Mouse (Mus musculus) forebrain, embryonic 13.5 days (tissue): ENCODE measurements around the gene 4931428F04Rik. TPM values are rescaled to one million over a fixed set of nuclear protein-coding genes. Genes with fewer than 3 reads are reported as not detected.

Experiments used
- ATAC-seq: fragments of 200-750 bp; cut with Nextera tagmentation; 2 replicates; pipeline ENCODE4 v1.8.0; 2017
- H3K27ac ChIP-seq: fragments of 300-500 bp; sonication (generic); 2 replicates; pipeline ENCODE4 v1.5.1; 2015; ENCODE audit warnings: inconsistent platforms, mild to moderate bottlenecking, moderate library complexity
- H3K27me3 ChIP-seq: fragments of 300-500 bp; sonication (generic); 2 replicates; pipeline ENCODE4 v1.6.1; 2015; ENCODE audit warnings: mild to moderate bottlenecking, inconsistent platforms
- H3K36me3 ChIP-seq: fragments of 300-500 bp; sonication (generic); 2 replicates; pipeline ENCODE4 v1.6.1; 2015; ENCODE audit warnings: mild to moderate bottlenecking, inconsistent platforms; ENCODE audit not compliant: poor library complexity, severe bottlenecking
- H3K4me1 ChIP-seq: fragments of 300-500 bp; sonication (generic); 2 replicates; pipeline ENCODE4 v1.6.1; 2015; ENCODE audit warnings: inconsistent platforms
- H3K4me2 ChIP-seq: fragments of 300-500 bp; sonication (generic); 2 replicates; pipeline ENCODE4 v1.6.1; 2015; ENCODE audit warnings: inconsistent platforms, mild to moderate bottlenecking, moderate library complexity
- H3K4me3 ChIP-seq: fragments of 300-500 bp; sonication (generic); 2 replicates; pipeline ENCODE4 v1.5.1; 2015; ENCODE audit warnings: mild to moderate bottlenecking, inconsistent platforms
- H3K9ac ChIP-seq: fragments of 300-500 bp; sonication (generic); 2 replicates; pipeline ENCODE4 v1.6.1; 2015; ENCODE audit warnings: mild to moderate bottlenecking, inconsistent platforms
- H3K9me3 ChIP-seq: fragments of 300-500 bp; sonication (generic); replicated peaks from 2 replicates; pipeline ENCODE4 v1.6.1; 2016; ENCODE audit warnings: inconsistent platforms
- WGBS: fragments of 180-500 bp; shearing (Covaris S2); methylation state at CpG from one replicate; pipeline ENCODE4 v1.1.7; 2015; 5-methylcytosine and 5-hydroxymethylcytosine counted together
- polyA plus RNA-seq: library from polyadenylated mRNA; unstranded; fragments of >200 nt; fragmentation: Nextera tagmentation; extraction: Ambion mirVana; gene quantifications from 2 replicates; pipeline ENCODE4 v1.2.1, GENCODE M21; 2015

4931428F04Rik gene
- polyA plus RNA-seq, 1 experiment from 2014 or later: 57.4 TPM

DNA sequence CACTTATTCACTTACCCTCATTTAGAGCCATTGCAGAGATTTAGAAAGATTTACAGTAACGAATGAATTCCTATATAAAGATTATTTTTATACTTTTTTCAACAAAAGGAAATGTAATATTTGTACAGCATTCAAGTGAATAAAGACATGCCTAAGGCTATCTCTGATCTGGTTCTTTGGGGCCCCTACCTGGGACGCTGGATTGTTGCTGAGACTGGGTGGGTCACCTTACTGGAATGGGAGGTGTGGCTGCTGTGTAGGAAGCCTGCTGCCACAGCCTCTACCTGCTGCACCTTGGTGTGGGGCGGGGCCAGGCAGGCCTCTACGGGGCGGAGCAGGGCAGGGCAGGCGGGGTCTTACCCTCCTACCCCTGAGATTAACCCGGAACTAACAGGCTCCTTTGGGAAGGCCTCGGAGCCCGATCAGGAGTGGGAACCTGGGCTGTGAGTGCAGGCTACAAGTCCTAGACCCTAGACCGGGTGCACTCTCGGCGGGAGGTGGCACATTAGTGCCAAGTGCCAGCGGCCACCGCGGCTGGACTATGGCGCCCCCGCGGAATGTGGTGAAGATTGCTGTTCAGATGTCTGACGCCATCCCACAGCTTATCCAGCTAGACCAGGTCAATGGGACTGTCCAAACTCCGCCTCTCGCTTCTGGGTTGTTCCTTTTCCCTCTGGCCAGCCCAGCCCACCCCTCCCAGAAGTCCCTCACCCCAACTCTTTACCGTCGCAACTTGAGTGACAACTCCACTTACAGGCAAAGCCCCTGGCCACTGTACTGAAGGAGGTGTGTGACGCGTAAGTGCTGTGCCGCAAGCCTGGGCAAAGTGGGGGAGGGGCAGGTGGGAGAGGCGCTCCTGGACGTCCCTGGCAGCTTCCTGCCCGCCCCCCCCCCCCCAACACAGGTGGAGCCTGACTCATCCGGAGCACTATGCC is 15.8 kb upstream of the 4931428F04Rik start, which contains the start of gene Elmo3:
Gene Elmo3, plus strand, starts transcription at position 391 of the 935 bp plus-strand sequence.
- no peaks in the 10 kb centered on the region for H3K9me3 ChIP-seq
- no peaks in the 10 kb centered on the region for H3K27me3 ChIP-seq
- peak within 1 kb of the TSS; percentile 50 for H3K9ac ChIP-seq
- WGBS: 9% methylated on average over 29 of the region's 30 CpGs
- H3K36me3 ChIP-seq: peaks cover 87% of the 10 kb centered on the region
- peaks cover 16% of the 10 kb centered on the region for H3K4me1 ChIP-seq
- no peak within 1 kb of the TSS for H3K4me3 ChIP-seq
- peak; percentile 50 for ATAC-seq
- H3K27ac ChIP-seq: no peak within 1 kb of the TSS
- H3K4me2 ChIP-seq: peak within 1 kb of the TSS; percentile 47

DNA sequence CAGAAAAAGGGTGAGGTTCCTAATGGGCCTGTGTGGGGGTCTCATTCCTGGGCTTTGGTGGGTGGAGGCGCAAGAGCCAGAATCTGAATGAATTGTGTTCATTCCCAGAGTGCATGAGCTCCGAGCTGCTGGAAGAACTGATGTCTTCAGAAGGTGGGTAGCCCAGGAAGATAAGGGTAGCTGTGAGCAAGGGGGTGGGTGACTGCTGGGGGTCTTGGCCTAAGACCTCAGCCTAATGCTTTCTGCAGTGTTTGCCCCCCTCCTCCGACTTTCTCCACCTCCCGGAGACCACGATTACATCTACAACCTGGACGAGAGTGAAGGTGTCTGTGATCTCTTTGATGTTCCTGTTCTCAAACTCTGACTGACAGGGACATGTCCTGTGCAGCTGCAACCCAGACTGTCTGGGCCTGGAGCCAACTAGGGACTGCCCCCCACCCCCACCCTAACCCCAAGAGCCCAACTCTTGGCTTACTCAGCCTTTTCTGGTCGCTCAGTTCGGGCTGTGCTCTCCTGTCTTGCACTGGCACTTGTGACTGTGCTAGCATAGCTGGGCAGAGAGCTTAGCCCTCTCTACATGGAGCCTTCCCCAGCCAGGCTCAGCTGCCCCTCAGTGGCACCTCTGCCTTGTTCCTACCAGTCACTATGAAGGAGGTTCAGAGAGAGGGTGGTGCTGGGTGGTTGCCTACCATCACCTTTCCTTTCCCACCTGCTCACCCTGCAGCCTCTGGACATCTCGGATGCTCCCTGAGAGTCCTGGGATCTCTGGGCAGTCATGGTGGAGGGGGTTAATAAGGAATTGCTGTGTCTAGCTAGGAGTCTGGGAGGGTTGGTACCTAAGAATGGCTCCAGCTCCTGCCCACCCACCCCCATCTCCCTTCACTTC is 14.9 kb upstream of the 4931428F04Rik start:
- H3K27me3 ChIP-seq: no peaks in the 10 kb centered on the region
- H3K4me2 ChIP-seq: no peak overlapping the region
- H3K9me3 ChIP-seq: no peaks in the 10 kb centered on the region
- H3K4me3 ChIP-seq: no peak overlapping the region
- peak; percentile 22; the same call in 1 of the 2 replicates for ATAC-seq
- H3K36me3 ChIP-seq: peaks cover 88% of the 10 kb centered on the region
- H3K9ac ChIP-seq: no peak overlapping the region
- H3K4me1 ChIP-seq: peaks cover 19% of the 10 kb centered on the region
- WGBS: 67% methylated on average over 9 of the region's 9 CpGs
- H3K27ac ChIP-seq: no peak overlapping the region

DNA sequence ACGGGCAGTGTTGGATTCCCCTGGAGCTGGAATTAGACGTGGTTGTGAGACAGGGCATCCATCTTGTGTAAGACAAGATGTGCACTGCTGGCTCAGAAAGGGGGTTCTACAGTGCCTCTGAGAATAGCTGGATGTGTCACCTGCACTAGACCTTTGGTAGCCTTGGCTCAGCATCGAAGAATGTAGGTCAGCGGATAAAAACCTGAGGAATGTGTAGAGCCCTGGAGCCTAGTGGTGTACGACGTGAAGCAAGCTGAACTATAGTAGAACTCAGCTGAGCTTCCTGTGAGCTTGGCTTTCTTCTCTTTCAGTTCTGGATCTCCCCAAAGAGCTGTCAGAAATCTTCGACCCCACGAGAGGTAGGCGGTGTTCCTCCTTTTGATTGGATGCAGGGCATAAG is 14.2 kb upstream of the 4931428F04Rik start:
- Histone ChIP-seq H3K4me3 (no peak overlapping the region), H3K4me1 (peaks cover 24% of the 10 kb centered on the region), H3K27me3 (no peaks in the 10 kb centered on the region), H3K9me3 (no peaks in the 10 kb centered on the region), H3K4me2 (no peak overlapping the region), H3K27ac (no peak overlapping the region), H3K36me3 (peaks cover 88% of the 10 kb centered on the region), H3K9ac (no peak overlapping the region)
- ATAC-seq: no peak
- WGBS: 89% methylated on average over 9 of the region's 9 CpGs

DNA sequence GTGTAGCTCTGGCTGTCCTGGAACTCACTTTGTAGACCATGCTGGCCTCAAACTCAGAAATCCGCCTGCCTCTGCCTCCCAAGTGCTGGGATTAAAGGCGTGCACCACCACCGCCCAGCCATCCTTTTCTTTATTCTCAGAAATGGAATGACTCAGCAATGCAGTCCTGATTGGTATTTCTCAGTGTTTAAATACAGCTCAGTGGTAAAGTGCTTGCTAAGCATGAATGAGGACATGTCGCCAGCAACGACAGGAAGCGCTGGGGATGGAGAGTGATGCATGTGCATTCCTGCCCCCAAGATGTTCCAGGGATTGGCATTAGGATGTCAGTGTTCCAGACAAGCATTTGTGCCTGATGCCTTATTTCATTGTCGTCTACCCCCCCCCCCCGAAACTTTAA is 13.7 kb upstream of the 4931428F04Rik start:
- H3K36me3 ChIP-seq: peaks cover 86% of the 10 kb centered on the region
- H3K4me3 ChIP-seq: no peak overlapping the region
- H3K4me1 ChIP-seq: peaks cover 29% of the 10 kb centered on the region
- H3K9ac ChIP-seq: no peak overlapping the region
- no peak overlapping the region for H3K4me2 ChIP-seq
- H3K9me3 ChIP-seq: no peaks in the 10 kb centered on the region
- 93% methylated on average over 8 of the region's 8 CpGs for WGBS
- no peak overlapping the region for H3K27ac ChIP-seq
- no peaks in the 10 kb centered on the region for H3K27me3 ChIP-seq
- no peak for ATAC-seq

DNA sequence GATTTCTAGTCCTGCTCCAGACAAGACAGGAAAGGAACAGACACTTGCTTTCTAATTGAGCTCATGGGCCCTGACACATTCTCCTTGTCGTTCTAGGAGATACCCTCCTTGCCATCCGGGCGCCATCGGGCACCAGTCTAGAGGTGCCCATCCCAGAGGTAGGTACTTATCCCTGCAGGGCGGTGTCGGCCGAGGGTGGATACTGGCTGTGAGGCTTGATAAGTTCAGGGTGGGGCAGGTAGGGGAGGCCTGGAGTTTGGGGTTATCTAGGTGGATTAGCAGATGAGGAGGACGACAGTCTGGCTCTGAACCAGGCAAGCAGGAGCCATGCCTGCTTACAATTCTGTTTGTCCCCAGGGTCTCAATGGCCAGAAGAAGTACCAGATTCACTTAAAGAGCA is 10.3 kb upstream of the 4931428F04Rik start:
- H3K4me2 ChIP-seq: no peak overlapping the region
- H3K4me3 ChIP-seq: no peak overlapping the region
- no peak overlapping the region for H3K9ac ChIP-seq
- 93% methylated on average over 8 of the region's 8 CpGs for WGBS
- no peaks in the 10 kb centered on the region for H3K9me3 ChIP-seq
- H3K27me3 ChIP-seq: no peaks in the 10 kb centered on the region
- ATAC-seq: no peak
- H3K27ac ChIP-seq: no peak overlapping the region
- H3K4me1 ChIP-seq: peaks cover 29% of the 10 kb centered on the region
- peaks cover 63% of the 10 kb centered on the region for H3K36me3 ChIP-seq

DNA sequence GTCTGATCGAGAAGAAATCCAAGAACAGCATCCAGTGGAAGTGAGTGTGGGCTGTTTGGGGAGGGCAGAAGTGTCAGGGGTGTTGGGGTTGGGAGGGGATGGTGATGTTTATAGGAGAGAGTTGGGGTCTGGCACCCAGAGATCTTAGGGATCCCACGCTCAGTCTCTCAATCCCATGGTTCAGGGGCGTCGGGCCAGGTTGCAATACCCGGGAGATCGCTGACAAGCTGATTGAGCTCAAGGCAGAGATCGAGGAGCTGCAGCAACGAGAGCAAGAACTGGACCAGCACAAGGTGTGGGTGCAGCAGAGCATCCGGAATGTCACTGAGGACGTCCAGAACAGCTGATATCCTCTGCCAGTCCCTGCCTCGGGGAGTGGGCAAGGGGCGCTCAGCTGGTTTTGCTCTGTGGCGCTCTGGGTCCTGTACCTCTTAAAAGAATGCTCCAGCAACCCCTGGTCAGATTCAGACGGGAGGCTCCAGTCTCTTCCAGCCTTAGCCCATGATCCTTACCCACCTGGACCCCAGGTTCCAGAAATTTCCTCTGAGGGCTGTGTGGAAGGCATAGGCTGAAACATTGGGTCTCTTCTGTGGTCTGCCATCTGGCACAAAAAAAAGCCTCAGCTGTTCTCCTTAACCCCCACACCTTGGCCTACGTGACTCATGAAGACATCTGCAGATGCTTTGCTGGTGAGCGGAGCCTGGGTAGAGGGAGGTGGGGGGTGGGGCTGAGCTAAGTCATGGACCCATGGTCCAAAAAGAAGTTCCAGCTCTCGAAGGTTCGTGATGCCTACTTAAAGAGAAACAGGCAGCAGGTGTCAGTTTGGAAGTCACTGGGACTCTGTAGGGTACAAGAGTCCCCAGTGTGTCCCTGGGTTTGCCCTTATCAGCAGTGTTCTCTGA is 8.9 kb upstream of the 4931428F04Rik start:
- no peaks in the 10 kb centered on the region for H3K27me3 ChIP-seq
- H3K36me3 ChIP-seq: peaks cover 50% of the 10 kb centered on the region
- no peak overlapping the region for H3K27ac ChIP-seq
- H3K9me3 ChIP-seq: no peaks in the 10 kb centered on the region
- 68% methylated on average over 18 of the region's 18 CpGs for WGBS
- peak overlapping the region; percentile 98 for H3K4me2 ChIP-seq
- H3K9ac ChIP-seq: peak overlapping the region; percentile 96
- no peak for ATAC-seq
- peak overlapping the region; percentile 100 for H3K4me3 ChIP-seq
- H3K4me1 ChIP-seq: peaks cover 25% of the 10 kb centered on the region

DNA sequence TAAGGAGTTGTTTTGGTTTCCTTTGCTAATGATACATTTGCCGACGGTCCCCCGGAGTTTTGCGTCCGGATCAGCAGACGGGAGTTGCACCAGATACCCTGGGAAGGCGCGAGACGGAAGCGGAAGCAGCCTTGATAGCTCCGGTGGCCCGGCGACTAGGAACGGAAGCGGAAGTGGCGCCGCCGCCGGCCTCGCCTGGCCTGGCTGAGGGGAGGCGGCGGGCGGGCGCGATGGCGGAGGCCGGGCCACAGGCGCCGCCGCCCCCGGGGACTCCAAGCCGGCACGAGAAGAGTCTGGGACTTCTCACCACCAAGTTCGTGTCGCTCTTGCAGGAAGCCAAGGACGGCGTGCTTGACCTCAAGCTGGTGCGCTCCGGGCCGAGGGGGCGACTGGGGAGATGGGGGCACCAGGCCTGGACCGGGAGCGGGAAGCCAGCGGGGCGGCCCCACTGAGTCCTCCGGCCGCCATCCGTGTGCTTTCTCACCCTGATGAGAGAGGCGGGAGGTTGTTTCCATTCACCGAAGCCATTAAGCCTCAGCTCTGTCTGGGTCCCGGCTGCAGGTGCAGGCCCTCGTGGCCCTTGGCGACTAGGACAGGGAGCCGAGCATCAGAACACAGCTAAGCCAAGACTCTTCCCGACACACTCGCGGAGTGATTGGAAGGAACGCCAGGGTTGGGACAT is 8.0 kb upstream of the 4931428F04Rik start, which contains the start of gene E2f4:
Gene E2f4, plus strand, starts transcription at position 153 of the 682 bp plus-strand sequence.
- Histone ChIP-seq H3K9me3 (no peaks in the 10 kb centered on the region), H3K9ac (peak within 1 kb of the TSS; percentile 96), H3K4me1 (peaks cover 25% of the 10 kb centered on the region), H3K36me3 (peaks cover 40% of the 10 kb centered on the region), H3K27me3 (no peaks in the 10 kb centered on the region), H3K4me3 (peak within 1 kb of the TSS; percentile 100), H3K4me2 (peak within 1 kb of the TSS; percentile 98), H3K27ac (peak within 1 kb of the TSS; percentile 40; the same call in 1 of the 2 replicates)
- ATAC-seq: peak; percentile 94
- WGBS: under 1% methylated on average over 58 of the region's 58 CpGs

DNA sequence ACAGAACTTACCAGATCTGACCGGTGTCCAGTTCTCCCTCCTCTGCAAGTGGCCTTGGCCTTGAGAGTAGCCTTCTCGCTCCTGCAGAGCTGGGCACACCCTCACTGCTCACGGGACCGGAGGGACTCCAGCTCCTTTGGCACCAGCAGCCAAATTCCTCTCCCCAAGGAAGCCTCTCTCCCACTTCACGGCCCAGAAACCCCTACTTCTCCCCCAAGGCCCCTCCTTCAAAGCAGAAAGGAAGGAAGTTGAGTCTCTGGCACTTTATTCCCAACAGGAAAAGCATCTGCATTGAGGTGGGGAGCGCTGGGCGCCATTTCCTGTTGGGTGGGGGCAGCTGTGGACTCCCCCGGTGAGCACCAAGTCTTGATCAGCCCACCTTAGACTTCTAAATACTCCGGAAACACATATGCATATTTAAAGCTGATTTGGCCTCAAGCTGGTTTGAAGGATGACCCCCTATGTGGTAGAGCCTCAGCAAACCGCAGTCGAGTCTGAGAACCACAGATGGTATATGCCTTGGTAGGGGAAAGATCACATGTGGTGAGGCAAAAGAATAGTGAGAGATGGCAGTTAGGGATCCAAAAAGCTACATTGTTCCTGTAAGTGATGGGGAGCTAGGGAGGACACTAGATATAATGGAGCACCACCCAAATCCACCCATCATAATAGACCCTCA is 6.4 kb upstream of the 4931428F04Rik start, which contains the start of gene Exoc3l:
Gene Exoc3l, minus strand, starts transcription at position 207 of the 679 bp plus-strand sequence.
- peak within 1 kb of the TSS; percentile 96; the same call in 1 of the 2 replicates for H3K9ac ChIP-seq
- peak within 1 kb of the TSS; percentile 100 for H3K4me3 ChIP-seq

DNA sequence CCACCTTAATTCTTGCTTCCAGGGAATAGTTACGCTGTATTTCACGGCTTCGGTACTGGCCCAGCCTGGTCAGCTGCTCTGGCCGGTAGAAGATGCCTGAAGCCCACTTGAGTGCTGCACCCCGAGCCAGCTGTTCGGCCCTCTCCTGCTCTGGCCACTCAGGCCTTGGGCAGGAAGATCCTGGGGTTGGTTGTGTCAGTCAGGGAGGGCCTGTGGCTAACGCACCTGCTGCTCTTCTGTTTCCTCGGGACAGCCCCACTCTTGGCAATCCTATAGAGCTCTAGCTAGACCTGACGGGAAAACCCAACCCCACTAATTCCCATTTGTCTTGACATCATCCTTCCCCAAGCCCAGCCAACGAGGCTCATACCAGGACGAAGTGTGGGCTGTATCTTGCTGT is 5.6 kb upstream of the 4931428F04Rik start:
- Histone ChIP-seq H3K27me3 (peaks cover 6% of the 10 kb centered on the region), H3K36me3 (peaks cover 16% of the 10 kb centered on the region), H3K27ac (no peak overlapping the region), H3K4me3 (no peak overlapping the region), H3K4me1 (peaks cover 35% of the 10 kb centered on the region), H3K9me3 (no peaks in the 10 kb centered on the region), H3K9ac (no peak overlapping the region), H3K4me2 (no peak overlapping the region)
- no peak for ATAC-seq
- 67% methylated on average over 11 of the region's 11 CpGs for WGBS

More for the DNA sequence above, 6.4 kb upstream of the 4931428F04Rik start, which contains the start of gene Exoc3l:
- no peak for ATAC-seq
- Histone ChIP-seq H3K27me3 (no peaks in the 10 kb centered on the region), H3K4me2 (peak within 1 kb of the TSS; percentile 98), H3K27ac (no peak within 1 kb of the TSS), H3K9me3 (no peaks in the 10 kb centered on the region), H3K36me3 (peaks cover 24% of the 10 kb centered on the region), H3K4me1 (peaks cover 27% of the 10 kb centered on the region)
- 77% methylated on average over 11 of the region's 11 CpGs for WGBS

DNA sequence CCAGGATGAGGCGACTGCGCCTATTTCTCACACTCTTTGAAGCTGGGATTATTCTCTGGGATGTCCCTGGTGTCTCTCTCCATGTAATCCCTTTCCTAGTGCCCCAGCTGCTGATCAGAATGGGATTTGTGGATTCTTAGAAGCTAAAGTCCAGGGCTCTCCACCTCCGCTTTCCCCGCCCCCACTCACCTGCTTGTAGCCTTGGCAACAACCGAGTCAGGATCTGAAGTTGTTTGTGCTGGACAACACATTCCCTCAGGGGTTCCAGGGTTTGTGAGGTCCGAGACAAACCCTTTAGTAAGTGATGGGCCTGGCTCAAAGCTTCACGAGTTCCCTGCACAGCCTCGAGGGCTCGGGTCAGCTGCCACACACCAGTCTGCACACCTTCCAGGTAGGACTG is 5.1 kb upstream of the 4931428F04Rik start:
- WGBS: 61% methylated on average over 9 of the region's 9 CpGs
- Histone ChIP-seq H3K9ac (no peak overlapping the region; the same call in 1 of the 2 replicates), H3K4me1 (peaks cover 38% of the 10 kb centered on the region), H3K4me3 (no peak overlapping the region), H3K9me3 (no peaks in the 10 kb centered on the region), H3K27ac (no peak overlapping the region), H3K36me3 (peaks cover 11% of the 10 kb centered on the region), H3K4me2 (no peak overlapping the region), H3K27me3 (peaks cover 11% of the 10 kb centered on the region)
- no peak for ATAC-seq
